Mouse (Mus musculus): ENCODE data around the gene Ttc23. TPM values are rescaled to one million over a fixed set of nuclear protein-coding genes. Genes with fewer than 3 reads are reported as not detected.
A peak's percentile ranks its signal among the peaks of the same experiment; 100 is the strongest.

Gene Ttc23
- polyA plus RNA-seq, 1 experiment from 2014 or later = 8.9 TPM

DNA sequence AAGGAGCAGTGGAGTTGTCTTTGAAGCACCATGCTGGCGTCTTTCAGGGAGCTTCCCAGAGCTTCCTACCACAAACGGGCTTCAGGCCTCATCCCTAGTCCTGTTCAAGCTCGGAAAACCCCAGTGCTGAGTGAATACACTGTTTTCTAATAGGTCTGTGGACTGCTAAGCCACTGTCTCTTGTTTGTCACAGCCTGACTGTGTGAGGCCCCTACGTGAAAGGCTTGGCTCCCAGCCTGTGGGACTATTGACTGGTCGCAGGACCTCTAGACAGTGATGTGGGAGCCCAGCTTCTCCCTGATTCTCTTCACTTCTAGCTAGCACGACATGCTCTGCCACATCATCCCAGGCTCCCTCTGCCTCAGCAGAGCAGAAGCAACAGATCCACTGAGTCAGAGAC is 61.0 kb downstream of the Ttc23 start:
- peaks cover 7% of the 10 kb centered on the region for H3K36me3 ChIP-seq
- WGBS = 56% methylated on average over 6 of the region's 6 CpGs
- no peak overlapping the region for H3K9ac ChIP-seq (replicated peaks)
- no peak overlapping the region for H3K4me2 ChIP-seq (replicated peaks)
- H3K4me3 ChIP-seq = no peak overlapping the region
- ATAC-seq (replicated peaks) = no peak
- H3K9me3 ChIP-seq = no peaks in the 10 kb centered on the region
- no peaks in the 10 kb centered on the region for H3K27me3 ChIP-seq
- no peaks in the 10 kb centered on the region for H3K4me1 ChIP-seq
- no peak overlapping the region for H3K27ac ChIP-seq (replicated peaks)

DNA sequence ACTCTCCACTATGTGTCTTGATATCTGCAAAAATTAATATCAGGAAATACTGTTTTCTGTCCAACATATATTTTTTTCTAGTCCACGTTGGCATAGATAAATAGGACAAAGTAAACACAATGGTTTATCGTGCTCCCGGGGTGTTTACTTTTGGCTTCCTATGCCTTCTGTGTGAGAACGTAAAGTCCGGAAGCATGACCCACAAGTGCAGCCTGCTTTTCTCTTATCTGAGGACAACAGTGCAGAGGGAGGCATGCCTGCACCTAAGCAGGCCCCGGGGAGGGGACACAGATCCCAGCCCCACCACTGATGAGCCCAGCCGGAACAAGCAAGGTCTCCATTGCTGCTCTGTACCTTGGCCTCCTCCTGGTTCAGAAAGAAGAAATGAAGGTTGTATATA is 63.0 kb downstream of the Ttc23 start:
- Histone ChIP-seq H3K9me3 (no peaks in the 10 kb centered on the region), H3K27ac (replicated peaks) (no peak overlapping the region), H3K9ac (replicated peaks) (no peak overlapping the region), H3K27me3 (no peaks in the 10 kb centered on the region), H3K4me3 (no peak overlapping the region), H3K36me3 (peaks cover 7% of the 10 kb centered on the region), H3K4me1 (peaks cover 10% of the 10 kb centered on the region), H3K4me2 (replicated peaks) (no peak overlapping the region)
- WGBS = 96% methylated on average over 7 of the region's 7 CpGs
- ATAC-seq (replicated peaks) = no peak

DNA sequence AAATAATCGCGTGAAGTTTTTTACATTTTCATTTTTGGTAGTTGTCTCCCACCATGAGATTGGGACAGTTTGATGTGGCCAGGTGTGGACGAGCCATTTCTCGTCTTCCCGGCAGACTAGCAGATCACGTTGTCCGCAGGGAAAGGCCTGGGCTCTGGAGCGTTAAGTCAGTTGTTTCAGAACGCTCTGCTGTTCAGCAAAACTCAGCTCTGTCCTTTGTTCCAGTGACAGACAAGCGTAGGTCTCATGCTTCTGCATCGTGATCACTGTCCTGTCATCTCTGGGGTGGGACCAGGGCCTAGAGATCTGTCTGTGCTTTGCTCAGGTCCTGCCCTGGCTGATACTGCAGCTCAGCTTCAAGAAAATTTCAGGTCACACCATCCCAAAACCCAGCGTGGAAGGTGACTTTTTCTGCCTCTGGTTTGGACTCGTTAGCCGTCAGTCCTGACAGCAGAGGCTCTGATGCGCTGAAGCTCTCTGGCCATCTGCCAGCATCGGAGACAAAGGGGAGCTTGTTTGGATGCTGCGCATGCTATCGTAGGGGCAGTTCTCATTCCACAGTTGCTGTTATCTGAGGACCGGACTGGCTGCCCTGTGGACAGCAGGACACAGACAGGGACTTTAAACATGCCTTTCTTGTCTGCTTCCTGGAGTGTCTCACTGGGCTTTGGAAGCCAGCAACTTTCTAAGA is 66.8 kb downstream of the Ttc23 start:
- WGBS = 29% methylated on average over 19 of the region's 19 CpGs
- Histone ChIP-seq H3K9me3 (no peaks in the 10 kb centered on the region), H3K4me1 (peaks cover 10% of the 10 kb centered on the region), H3K27ac (replicated peaks) (peak overlapping the region; percentile 64), H3K36me3 (peaks cover 7% of the 10 kb centered on the region), H3K9ac (replicated peaks) (peak overlapping the region; percentile 23; the same call in 1 of the 2 replicates), H3K4me3 (no peak overlapping the region), H3K4me2 (replicated peaks) (peak overlapping the region; percentile 4; the same call in 1 of the 2 replicates), H3K27me3 (no peaks in the 10 kb centered on the region)
- peak; percentile 87 for ATAC-seq (replicated peaks)

DNA sequence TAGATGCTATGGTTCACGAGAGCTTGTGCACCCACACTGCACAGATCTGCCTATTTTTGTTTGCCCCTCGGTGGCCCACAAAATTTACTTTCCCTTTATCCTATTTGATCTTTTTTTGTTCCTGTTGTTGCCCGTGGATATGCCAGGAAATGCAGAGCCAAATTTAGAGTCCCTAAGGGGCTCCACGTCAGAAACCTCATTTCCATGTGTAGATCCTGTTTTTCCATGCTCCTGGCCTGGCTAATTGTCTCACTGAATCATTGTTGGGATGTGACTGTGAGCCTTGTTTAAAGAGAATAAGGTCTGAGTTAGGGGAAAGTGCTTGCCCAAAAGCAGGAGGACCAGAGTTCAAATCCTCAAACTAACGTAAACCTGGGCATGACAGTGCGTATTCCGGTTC is 68.0 kb downstream of the Ttc23 start:
- no peak overlapping the region for H3K27ac ChIP-seq (replicated peaks)
- WGBS = 67% methylated on average over 7 of the region's 7 CpGs
- no peak for ATAC-seq (replicated peaks)

DNA sequence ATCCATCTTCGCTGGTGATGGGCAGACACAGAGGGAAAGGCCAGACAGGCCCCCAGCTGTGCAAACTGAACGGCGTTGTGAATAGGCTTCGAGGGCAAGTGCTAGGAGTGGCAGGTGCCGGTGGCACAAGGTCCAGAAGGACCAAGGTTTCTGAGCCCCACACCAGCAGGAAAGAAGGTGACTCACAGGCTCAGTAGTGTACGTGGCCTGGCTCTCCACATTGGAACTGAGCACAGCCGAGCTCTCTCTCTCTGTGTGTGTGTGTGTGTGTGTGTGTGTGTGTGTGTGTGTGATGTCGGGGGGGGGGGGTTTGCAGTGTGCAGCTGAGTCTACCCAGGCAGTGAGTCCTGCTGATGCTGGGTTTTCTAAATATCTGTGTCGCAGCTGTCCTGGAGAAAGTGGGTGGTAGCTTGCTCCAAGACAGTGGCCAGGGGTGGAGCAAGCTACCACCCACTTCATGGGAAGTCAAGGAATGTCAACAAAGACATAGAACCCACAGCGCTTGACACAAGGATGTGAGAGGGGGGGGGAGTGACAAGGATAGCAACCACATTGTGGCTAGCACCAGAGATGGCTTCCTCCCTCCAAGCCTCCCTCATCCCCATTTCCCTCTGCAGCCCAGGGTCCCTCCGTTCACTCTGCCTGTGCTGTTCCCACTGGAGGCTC is 69.1 kb downstream of the Ttc23 start:
- no peak overlapping the region for H3K4me2 ChIP-seq (replicated peaks)
- H3K27me3 ChIP-seq = no peaks in the 10 kb centered on the region
- H3K27ac ChIP-seq (replicated peaks) = no peak overlapping the region
- 73% methylated on average over 10 of the region's 11 CpGs for WGBS
- H3K4me1 ChIP-seq = peaks cover 10% of the 10 kb centered on the region
- H3K9me3 ChIP-seq = no peaks in the 10 kb centered on the region
- H3K9ac ChIP-seq (replicated peaks) = no peak overlapping the region
- H3K4me3 ChIP-seq = no peak overlapping the region
- no peak; the same call in 1 of the 2 replicates for ATAC-seq (replicated peaks)
- peaks cover 7% of the 10 kb centered on the region for H3K36me3 ChIP-seq

More for the DNA sequence above, 68.0 kb downstream of the Ttc23 start:
- Histone ChIP-seq H3K36me3 (peaks cover 7% of the 10 kb centered on the region), H3K4me3 (no peak overlapping the region), H3K9me3 (no peaks in the 10 kb centered on the region), H3K9ac (replicated peaks) (no peak overlapping the region), H3K27me3 (no peaks in the 10 kb centered on the region), H3K4me1 (peaks cover 10% of the 10 kb centered on the region), H3K4me2 (replicated peaks) (no peak overlapping the region)

DNA sequence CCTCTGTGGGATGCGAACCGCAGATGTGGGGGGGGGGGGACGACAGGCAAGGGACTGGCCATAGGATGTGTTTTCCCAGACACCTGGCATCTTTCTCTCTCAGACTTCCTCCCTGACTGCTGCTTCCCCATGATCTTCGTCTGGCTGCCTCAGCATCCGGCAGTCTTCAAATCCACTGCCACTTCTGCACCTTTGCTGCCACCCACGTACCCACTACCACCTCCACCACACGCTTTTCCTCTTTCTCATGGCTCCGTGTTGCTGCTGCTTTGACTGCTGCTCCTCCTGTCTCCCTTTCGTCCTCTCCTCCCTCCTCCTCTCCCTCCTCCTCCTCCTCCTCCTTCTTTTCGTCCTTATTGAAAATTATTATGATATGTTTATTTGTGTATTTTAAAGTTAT is 69.7 kb downstream of the Ttc23 start:
- H3K27me3 ChIP-seq = no peaks in the 10 kb centered on the region
- peaks cover 4% of the 10 kb centered on the region for H3K36me3 ChIP-seq
- H3K27ac ChIP-seq (replicated peaks) = no peak overlapping the region
- H3K9me3 ChIP-seq = no peaks in the 10 kb centered on the region
- no peak overlapping the region for H3K4me2 ChIP-seq (replicated peaks)
- ATAC-seq (replicated peaks) = no peak
- H3K9ac ChIP-seq (replicated peaks) = no peak overlapping the region
- peaks cover 10% of the 10 kb centered on the region for H3K4me1 ChIP-seq
- H3K4me3 ChIP-seq = no peak overlapping the region
- WGBS = 86% methylated on average over 10 of the region's 10 CpGs

DNA sequence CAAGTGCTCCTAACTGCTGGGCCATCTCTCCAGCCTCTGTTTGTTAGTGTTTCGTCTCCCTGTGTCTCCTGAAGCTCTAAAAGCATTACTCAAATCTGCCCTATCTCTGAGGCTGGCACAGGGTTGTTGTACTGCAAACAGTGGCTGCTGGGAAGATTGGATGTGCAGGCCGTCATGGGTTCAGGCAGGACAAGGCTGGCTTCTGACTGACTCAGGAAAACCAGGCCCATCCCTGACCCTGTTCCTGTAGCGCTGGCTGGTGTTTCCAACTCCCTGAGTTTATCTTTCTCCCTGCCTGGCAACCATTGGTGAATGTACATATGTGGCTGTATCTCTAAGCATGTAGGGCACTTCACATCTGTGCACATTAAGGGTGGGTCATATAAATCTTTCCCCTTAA is 70.3 kb downstream of the Ttc23 start:
- 92% methylated on average over 3 of the region's 3 CpGs for WGBS
- Histone ChIP-seq H3K4me2 (replicated peaks) (no peak overlapping the region), H3K27ac (replicated peaks) (no peak overlapping the region), H3K4me1 (peaks cover 10% of the 10 kb centered on the region), H3K4me3 (no peak overlapping the region), H3K36me3 (peaks cover 4% of the 10 kb centered on the region), H3K9me3 (no peaks in the 10 kb centered on the region), H3K9ac (replicated peaks) (no peak overlapping the region), H3K27me3 (no peaks in the 10 kb centered on the region)
- no peak for ATAC-seq (replicated peaks)

DNA sequence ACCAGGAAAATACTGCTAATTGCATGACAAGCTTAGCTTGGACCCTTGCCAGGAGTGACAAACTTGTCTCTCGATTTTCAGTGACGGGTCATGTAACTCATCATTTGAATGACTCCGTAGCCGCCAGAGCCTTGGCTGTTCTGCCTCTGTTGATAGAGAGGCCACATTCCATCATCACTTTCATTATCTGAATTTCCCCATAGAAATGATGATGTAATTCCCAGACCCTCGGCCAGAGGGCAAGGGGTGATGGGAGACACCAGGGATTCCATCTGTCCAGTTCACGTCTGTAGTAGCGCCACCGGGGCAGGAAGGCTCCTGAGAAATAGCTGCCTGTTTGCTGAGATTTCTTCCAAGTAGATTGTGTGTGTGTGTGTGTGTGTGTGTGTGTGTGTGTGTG is 71.6 kb downstream of the Ttc23 start:
- ATAC-seq (replicated peaks) = no peak
- 58% methylated on average over 8 of the region's 8 CpGs for WGBS
- H3K27ac ChIP-seq (replicated peaks) = no peak overlapping the region
- H3K4me1 ChIP-seq = peaks cover 9% of the 10 kb centered on the region
- H3K36me3 ChIP-seq = no peaks in the 10 kb centered on the region
- H3K27me3 ChIP-seq = no peaks in the 10 kb centered on the region
- H3K9ac ChIP-seq (replicated peaks) = no peak overlapping the region
- no peak overlapping the region for H3K4me2 ChIP-seq (replicated peaks)
- H3K9me3 ChIP-seq = no peaks in the 10 kb centered on the region
- no peak overlapping the region for H3K4me3 ChIP-seq

DNA sequence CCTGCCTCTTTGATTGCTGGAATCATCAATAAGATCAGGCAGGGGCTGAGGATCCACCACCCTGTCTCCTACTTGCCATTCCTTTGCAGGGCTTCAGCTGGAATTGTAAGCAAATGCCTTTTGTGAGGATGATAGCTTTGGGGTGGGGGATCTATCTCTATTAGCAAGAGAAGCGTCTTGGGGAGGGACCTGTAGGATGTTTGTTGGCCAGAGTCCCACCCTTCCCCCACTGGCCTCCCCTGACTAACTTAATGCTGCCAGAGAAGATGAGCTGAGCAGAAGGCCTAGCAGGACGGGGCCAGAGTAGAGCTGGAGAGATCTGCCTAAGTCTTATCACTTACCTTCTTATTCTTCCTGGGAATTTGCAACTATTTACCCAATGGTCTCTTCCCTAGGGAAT is 75.0 kb downstream of the Ttc23 start:
- Histone ChIP-seq H3K4me3 (no peak overlapping the region), H3K36me3 (no peaks in the 10 kb centered on the region), H3K4me1 (no peaks in the 10 kb centered on the region), H3K4me2 (replicated peaks) (no peak overlapping the region), H3K27ac (replicated peaks) (no peak overlapping the region), H3K9ac (replicated peaks) (no peak overlapping the region), H3K9me3 (no peaks in the 10 kb centered on the region), H3K27me3 (no peaks in the 10 kb centered on the region)
- 40% methylated on average over 2 of the region's 2 CpGs for WGBS
- ATAC-seq (replicated peaks) = no peak

DNA sequence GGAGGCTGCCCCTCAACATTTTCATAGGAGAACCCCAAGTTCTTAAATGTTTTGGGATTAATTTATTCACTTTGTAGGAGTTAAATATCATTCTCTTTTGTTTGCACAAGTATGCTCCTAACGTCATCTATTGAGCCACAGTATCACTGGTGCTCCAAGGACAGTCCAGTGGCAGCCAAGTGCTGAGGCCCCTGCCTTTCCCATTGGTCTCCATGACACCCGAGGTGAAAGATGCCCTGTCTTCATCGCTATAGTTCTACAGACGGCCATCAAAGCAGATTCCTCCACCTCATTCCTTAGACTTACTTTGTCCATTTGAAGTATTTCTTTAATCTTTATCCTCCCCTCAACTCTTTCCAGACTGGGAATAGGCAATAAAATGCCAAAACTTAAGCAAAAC is 77.3 kb downstream of the Ttc23 start:
- 84% methylated on average over 4 of the region's 4 CpGs for WGBS
- no peak overlapping the region for H3K9ac ChIP-seq (replicated peaks)
- H3K27ac ChIP-seq (replicated peaks) = no peak overlapping the region
- no peak for ATAC-seq (replicated peaks)
- H3K4me3 ChIP-seq = no peak overlapping the region
- H3K9me3 ChIP-seq = no peaks in the 10 kb centered on the region
- H3K27me3 ChIP-seq = no peaks in the 10 kb centered on the region
- H3K4me1 ChIP-seq = no peaks in the 10 kb centered on the region
- H3K36me3 ChIP-seq = no peaks in the 10 kb centered on the region
- H3K4me2 ChIP-seq (replicated peaks) = no peak overlapping the region

DNA sequence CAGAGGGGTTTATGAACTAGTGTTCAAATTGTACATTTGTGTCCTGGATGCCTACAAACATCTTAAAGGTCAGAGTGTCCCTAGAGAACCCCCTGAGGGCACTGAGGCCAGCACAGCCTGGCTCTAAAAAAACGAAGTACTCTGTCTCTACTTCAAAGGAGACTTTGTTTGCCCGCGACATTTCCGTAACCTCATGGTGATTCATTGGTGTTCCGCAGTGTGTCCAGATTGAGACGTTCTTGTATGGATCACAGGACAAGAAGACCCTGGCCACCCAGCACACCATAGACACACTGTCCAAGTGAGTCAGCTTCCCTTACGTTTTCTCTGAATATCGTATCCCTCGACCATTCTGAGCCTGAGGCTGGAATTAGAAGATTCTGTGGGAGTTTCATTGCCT is 77.8 kb downstream of the Ttc23 start:
- 85% methylated on average over 9 of the region's 9 CpGs for WGBS
- Histone ChIP-seq H3K27ac (replicated peaks) (no peak overlapping the region), H3K9ac (replicated peaks) (no peak overlapping the region), H3K27me3 (no peaks in the 10 kb centered on the region), H3K9me3 (no peaks in the 10 kb centered on the region), H3K4me3 (no peak overlapping the region), H3K4me2 (replicated peaks) (no peak overlapping the region), H3K4me1 (no peaks in the 10 kb centered on the region), H3K36me3 (no peaks in the 10 kb centered on the region)
- ATAC-seq (replicated peaks) = no peak

DNA sequence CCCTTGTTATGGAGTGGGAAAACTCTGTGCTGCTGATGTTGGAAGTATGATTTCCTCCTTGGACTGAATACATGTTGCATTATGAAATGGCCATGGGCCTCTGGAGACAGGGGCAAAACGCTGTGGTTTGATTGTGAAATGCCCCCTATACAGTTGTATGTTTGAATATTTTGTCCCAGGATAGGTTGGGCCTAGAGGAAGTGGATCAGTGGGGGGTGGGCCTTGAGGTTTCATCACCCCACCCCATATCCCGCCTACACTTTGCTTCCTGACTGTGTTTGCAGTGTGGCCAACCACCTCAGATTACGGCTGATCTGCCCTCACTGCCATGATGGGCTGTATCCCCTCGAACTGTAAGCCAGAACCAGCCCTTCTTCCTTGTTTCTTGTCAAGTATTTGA is 81.0 kb downstream of the Ttc23 start:
- WGBS = 98% methylated on average over 4 of the region's 4 CpGs

DNA sequence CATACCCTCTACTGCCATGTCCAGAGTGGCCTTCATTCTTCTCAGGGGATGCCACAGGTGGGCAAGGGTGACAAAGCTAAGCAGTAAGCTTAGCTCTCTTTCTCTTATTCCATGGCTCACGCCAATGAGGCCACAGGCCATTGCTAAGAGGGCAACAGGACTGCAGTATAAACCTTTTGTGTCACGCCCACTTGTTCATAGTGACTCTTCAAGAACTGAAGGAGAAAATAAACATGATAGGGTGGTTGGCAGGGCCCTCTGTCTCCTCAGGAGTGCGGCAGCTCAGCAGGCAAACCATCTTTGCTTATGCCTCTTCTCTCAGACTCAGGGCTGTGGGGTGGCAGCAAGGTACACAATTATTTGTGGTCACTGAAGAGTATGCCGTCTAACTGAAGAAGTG is 81.6 kb downstream of the Ttc23 start:
- Histone ChIP-seq H3K27ac (replicated peaks) (no peak overlapping the region), H3K36me3 (no peaks in the 10 kb centered on the region), H3K4me2 (replicated peaks) (no peak overlapping the region), H3K4me1 (no peaks in the 10 kb centered on the region), H3K9ac (replicated peaks) (no peak overlapping the region), H3K4me3 (no peak overlapping the region), H3K27me3 (no peaks in the 10 kb centered on the region), H3K9me3 (no peaks in the 10 kb centered on the region)
- ATAC-seq (replicated peaks) = no peak
- 93% methylated on average over 4 of the region's 4 CpGs for WGBS

More for the DNA sequence above, 81.0 kb downstream of the Ttc23 start:
- no peak for ATAC-seq (replicated peaks)
- no peaks in the 10 kb centered on the region for H3K27me3 ChIP-seq
- H3K4me2 ChIP-seq (replicated peaks) = no peak overlapping the region
- H3K9me3 ChIP-seq = no peaks in the 10 kb centered on the region
- no peak overlapping the region for H3K4me3 ChIP-seq
- H3K36me3 ChIP-seq = no peaks in the 10 kb centered on the region
- H3K9ac ChIP-seq (replicated peaks) = no peak overlapping the region
- H3K4me1 ChIP-seq = no peaks in the 10 kb centered on the region
- H3K27ac ChIP-seq (replicated peaks) = no peak overlapping the region

Measured in forebrain, embryonic 15.5 days (tissue).